Mouse (Mus musculus) spleen, adult 12 weeks (tissue): ENCODE data around the gene Tnfrsf4.

Experiments
- DNase-seq: peaks from one replicate; pipeline ENCODE4 v3.0.0; 2022; ENCODE audit warnings: low spot score

The Tnfrsf4 gene

DNA sequence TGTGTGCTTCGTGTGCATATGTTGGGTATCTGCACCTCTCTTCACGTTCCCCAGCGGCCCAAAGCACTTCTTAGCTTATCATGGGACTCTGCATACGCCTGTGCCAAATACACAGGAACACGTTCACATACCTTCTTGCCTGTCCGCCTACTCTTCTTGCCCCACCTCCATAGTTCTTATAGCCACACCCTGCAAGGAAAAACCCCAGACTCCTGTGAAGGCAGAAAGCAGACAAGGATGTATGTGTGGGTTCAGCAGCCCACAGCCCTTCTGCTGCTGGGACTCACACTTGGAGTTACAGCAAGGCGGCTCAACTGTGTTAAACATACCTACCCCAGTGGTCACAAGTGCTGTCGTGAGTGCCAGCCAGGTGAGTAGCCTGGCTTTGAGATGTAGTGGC, at the start of gene Tnfrsf4:
Gene Tnfrsf4, plus strand, starts transcription at position 207 of the 400 bp plus-strand sequence.
- DNase-seq, result no peak

DNA sequence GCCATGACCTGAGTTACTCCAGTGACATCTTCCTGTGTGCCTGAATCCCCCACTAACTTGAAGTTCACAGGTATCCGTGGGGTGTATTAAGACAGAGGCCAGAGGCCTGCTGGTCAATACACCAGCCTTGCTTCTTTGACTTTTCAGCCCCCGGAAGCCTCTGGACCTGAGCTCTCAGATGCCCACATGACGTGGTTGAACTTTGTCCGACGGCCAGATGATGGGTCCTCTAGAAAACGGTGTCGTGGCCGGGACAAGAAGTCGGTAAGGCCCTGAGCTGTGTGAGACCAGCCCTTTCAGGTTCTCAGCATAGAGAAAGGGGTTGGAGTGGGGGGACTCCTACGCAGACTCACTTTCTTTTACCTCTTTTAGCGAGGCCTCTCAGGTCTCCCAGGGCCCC, 49.2 kb upstream of the Tnfrsf4 start:
- DNase-seq, result no peak

DNA sequence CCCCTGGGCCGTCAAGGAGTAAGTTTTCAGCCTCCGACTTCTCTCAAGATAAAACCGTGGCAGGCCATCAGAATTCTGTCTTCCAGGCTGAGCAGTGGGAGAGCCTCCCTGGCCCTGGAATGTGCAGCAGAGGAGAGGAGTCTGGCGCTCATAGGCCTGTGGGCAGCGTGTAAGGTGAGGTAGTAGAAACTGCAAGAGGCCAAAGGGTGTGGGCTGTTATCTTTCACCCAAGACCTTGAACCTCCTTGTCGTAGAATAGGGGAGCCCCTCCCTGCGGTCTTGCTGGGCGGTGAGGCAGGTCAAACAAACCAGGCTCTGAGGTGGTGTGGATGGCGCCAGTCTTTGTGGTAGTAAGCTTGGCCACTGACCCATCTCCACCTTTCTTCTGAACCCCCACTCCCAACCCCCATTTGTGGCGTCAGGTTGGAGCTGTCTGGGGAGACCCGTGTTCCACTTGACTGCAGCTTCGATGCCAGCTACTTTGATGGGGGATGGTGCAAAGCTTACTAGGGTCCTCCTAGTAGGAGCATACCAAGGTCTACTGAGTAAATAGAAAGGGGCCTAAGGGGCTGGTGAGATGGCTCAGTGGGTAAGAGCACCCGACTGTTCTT, 44.5 kb upstream of the Tnfrsf4 start:
- DNase-seq, result no peak

DNA sequence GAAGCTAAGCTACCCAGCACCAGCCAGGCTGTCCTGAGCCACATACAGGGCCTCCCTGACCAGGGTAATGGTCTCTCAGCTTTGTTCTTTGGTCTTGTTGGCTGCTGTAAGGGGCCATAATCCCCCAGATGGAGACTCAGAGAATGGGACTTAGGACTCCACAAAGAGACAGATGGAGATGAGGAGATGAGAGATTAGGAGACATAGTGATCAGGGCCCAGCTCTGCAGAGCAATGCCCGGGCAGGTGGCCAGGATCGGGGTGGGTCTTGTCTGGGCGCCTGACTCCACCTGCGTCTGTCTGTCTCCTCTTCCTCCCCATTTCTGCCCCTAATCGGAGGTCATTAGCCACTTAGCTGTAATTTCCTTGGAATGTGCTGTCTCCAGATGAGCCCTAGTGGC, 43.4 kb upstream of the Tnfrsf4 start:
- DNase-seq, result no peak

DNA sequence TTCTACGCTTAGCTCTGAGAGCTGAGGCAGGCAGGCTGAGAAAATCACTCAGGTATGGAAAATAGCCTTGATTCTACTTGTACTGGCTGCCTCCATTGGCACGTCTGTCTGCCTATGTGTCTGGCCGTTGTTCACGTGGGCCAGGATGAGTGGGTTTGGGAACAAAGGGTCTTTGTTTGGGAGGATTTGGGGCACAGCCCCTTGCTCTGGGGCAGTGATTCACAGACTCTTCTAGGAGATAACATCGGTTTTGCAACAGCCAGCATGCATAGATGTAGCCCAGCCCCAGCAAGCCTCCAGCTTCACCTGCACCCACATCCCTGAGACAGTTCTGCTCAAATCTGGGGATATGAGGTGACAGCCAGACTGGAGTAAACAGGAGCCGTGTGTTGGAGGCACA, 41.0 kb upstream of the Tnfrsf4 start:
- DNase-seq, result no peak

DNA sequence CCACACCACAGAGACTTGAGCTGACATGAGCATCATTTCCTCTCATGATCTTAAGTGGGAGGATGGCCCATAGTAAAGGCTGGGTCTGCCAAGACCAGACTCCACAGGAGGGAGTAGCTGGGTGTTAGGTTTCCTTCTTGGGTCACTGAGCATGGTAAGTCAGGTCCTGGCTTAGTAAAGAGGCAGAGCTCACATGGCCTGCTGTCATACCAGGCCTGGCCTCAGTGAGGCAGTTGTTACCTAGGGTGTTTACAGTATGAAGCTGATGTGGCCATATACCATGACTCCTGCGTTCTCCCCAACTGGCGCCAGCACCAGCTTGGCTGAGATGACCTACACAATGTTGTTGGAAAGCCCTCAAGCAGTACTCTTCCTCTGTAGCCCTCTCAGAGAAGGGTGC, 40.4 kb upstream of the Tnfrsf4 start:
- DNase-seq, result no peak

DNA sequence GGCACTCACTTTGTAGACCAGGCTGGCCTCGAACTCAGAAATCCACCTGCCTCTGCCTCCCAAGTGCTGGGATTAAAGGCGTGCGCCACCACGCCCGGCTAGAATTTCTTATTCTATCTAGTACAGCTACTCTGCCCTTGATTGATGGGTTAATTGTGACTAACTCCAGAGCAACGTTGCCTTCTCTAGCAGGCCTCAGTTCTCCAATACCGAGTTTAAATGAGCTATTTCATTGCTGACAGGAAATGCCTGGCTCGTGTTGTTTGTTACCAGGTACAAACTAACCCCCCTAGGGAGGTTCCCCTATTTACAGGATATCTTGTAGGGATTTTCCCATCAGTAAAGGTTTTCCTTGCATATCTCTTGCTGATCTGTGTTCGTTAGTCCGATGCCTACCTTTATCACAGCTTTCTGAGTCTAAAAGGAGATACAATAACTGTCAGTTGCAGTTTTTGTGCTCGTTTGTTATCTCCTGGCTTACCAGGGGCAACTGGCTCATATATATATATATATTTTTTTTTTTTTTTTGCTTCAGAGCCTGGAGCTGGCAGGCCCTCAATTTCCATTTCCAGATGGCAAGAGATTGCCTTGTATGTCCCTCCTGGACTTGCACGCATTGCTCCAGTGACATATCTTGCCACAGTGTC, 32.1 kb upstream of the Tnfrsf4 start:
- DNase-seq, result no peak

DNA sequence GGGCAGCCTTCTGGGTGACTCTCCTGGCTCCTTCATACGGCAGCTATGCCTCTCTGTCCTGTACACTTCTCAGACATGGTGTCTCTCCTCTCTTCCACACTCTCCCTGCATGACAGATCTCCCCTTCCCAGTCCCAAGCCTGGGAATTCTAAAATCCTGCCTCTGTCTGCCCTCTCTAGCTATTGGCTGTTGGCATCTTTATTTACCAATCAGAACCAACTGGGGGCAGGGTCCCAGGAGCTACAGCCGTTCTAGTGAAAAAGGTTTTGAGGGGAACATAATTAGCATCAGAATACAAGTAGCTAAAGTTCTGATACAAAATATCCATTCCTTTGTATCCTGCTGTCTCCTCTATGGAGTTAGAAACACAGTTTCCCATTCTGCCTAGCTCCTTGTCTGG, 29.9 kb upstream of the Tnfrsf4 start:
- DNase-seq, result no peak

DNA sequence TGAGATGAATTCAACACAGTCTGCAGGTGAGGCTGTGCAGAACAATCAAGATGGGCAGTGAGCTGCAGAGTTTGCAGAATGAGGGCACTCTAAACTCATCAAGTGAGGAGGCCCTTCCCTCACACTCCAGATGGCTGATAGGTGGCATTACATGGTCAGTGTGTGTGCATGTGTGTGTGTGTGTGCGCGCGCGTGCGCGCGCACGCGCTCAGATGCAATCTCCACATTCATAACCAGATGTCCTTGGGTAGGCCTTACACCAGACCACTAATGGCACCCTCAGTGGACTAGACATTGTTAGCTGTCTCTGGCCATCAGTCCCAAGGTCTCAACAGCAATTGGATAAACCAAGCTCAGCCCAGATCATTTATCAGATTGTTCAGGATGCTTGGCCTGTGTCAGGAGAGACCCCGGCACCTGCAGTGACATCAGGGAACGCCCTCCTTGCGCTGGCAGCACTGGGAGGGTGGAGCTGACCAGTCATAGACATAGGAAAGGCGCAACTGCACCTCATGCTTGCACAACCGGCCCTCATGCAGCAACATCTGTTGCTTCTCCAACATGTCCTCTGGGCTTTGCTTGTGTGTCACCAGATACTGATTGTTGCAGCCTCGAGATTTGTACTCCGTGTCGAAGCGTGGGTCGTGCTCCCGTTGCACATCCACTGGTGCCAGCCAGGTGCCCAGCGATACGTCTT, 22.3 kb upstream of the Tnfrsf4 start:
- DNase-seq, result no peak

DNA sequence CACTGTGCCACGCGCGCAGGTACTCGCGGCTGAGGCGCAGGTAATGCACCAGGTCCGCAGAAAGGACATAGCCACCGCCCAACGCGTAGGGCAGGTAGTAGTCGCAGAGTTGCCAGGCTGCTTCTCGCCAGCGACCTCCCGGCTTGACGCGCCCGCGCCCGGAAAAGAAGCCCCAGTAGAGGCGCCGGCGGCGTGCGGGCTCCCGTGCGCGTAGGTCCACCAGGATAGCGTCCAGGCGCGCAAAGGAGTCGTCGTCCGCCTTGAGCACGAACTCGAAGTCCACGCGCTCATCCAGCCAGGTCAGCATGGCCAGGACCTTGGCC, 21.8 kb upstream of the Tnfrsf4 start:
- no peak for DNase-seq

DNA sequence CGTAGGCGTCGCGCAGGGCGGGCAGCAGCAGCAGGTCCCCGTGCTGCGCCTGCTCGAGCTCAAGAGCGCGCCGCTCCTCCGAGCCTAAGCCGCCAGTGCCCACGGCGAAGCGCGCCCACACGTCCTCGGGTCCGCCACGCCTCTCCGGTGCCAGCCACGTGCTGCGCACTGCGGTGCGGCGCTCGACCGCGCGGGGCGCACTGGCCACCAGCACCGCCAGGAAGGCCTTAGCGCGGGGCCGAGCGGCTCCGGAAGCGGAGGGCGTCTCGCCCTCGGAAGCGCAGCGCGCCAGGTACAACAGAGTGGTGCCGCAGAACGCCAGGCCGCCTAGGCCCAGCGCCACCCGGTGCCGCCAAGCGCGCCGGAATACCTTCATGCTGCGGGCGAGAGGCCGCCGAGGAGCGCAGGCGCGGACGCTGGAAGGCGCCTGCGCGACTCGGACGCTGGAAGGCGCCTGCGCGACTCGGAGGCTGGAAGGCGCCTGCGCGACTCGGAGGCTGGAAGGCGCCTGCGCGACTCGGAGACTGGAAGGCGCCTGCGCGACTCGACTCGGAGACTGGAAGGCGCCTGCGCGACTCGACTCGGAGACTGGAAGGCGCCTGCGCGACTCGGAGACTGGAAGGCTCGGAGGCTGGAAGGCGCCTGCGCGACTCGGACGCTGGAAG, 21.3 kb upstream of the Tnfrsf4 start, which contains the start of the genes B3galt6 and Sdf4:
Gene B3galt6, minus strand, starts transcription at position 409 of the 665 bp plus-strand sequence.
Gene Sdf4, plus strand, starts transcription at position 632 of the 665 bp plus-strand sequence.
- peak; percentile 87 for DNase-seq

DNA sequence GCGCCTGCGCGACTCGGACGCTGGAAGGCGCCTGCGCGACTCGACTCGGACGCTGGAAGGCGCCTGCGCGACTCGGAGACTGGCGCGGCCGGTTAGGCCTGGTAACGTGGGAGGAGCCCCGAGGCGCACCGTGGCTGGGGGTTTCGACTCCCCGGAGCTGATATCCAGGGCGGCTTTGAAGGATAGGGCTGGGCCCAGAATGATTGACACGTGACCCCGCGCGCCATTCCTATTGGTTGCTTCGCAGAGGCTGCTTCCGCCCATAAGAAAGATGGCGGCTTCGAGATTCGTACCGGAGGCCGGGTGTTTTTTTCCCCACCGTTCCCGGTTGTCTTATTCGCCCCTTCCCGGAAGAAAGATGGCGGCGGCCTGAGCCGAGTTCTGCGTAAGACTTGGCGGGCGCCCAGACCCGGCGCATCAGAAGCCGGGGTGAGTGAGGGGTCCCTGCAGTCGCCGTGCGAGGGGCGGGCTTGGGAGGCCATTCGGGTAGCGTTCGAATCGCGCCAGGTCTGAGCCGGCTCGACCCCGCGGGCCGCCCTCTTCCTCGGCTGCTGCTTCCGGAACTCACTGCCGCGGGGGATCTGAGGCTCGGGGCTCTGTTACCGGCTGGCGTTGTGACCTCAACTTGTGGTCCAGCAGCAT, 20.6 kb upstream of the Tnfrsf4 start:
- DNase-seq, result peak; percentile 98

DNA sequence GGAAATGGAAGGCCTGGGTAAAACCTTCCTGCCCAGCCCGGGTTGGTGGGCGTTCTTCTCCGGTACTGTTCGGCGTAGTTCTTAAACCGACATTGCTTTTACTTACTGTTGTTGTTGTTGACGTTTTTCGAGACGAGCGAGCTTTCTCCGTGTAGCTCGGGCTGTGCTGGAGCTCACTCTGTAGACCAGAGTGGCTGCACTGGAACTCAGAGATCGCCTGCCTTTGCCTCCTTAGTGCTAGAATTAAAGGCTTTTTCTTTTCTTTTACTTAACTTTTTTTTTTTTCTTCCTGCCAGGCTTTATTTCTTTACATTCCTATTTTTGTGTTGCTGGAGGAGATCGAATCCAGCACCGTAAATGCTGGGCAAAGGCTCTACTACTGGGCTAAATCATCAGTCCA, 20.0 kb upstream of the Tnfrsf4 start:
- DNase-seq, result no peak

DNA sequence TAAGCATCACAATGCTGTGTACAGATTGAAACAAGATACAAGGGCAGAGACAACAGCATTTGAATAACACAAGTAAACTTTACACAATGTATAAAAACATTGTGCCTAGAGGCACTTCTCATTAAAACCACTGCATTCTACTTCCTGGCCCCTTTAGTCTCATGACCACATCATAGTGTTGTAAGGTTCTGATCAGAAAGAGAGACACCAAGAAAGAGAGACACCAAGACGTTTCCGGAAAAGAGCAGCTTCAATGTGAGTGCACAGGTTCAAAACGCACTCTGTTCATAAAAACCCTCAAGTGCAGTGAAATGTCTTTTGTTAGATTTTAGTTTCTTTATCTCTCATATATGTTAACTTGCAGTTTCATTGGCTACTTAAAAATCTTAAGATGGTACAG, 9.5 kb upstream of the Tnfrsf4 start:
- no peak for DNase-seq

DNA sequence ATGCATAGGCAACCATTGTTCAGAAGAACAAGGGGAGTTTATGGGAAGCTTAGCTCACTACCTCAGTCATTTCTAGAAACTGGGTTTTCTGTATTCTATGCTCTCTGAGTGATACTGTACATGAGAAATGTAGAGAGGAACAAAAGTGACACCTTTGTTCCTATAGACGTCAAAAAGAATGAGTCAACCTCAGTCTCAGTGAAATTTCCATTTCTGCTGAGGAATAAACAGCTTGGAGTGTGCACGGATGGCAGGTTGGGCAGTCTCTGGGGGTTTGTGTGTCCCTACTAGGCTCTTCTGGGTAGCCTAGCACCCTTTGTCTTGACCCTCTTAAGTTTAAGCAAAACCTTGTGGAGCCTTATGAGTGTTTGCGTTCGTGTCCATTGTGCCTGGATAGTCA, 5.3 kb upstream of the Tnfrsf4 start:
- no peak for DNase-seq

DNA sequence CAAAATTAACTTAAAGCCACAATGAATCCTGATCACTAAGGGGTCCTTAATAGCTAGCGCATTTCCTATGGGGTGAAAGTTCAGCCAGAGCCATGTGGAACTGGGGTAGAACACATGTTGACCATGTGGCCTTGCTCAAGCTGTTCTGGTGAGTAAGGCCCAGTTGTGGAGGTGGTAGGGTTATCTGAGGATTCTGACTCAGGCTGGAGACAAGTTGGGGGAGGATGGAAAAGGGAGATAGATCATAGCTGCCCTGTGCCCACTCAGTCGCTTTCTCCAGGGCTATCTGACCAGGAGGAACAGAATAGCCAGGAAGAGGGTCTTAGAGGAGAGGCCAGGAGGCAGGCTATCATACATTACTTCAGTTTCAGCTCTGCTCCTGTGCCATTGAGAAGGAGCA, 793 bp downstream of the Tnfrsf4 start:
- no peak for DNase-seq

DNA sequence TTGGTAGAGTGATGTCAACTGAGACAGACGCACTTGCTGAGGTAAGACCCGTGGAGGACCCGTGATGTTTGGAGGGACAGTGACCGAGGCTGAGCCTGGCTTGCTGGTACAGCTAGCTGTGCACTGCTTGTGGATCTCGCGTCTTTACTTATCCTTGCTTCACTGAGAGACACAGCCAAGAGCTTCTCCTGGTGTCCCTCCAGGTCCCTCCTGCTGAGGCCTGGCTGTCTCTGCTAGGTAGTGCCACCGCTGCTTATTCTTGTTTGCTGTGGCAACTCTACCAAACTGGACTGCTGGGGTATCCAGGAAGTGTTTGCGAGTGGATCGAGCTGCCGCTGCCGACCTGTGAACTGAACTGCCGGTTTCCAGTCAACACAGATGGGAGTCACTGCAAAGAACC, 6.1 kb downstream of the Tnfrsf4 start:
- DNase-seq, result no peak

DNA sequence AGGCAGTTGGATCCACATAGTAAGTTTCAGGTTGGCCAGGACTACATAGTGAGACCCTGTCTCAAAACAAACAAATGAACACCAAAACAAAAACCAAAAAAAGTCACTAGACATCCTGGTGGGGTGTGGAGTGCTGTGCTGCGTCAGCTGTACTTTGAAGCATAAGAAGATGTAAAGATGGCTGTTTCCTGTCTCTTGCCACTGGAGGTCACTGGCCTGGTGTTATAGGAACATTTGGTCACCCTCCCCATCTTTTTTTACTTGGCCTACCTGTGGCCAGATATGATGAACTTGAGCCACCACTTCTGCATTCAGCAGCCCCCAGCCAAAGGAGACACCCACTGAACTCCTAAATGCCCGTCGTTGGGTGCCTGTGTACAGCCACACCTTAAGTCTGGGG, 7.7 kb downstream of the Tnfrsf4 start:
- no peak for DNase-seq

DNA sequence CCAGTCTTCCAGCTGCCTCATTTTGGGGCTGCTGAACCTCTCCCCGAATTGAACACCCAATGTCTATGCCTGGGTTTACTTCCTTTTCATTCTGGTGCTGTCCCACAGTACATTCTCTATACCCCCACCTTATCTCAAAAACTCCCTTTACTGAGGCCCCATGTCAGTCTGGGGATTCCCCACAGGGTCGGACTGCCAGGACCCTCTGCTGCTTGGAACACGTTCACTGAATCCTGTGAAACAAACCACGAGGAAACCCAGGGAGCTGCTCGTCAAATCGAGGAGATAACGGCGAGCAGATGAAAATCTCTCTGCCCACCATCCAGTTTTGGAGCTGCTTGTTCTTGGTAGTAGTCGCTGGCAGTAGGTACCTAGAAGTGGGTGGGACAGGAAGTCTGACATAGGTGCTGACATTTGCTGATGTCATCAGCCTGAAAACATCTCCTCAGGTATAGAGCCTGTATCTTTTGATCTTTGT, 8.3 kb downstream of the Tnfrsf4 start:
- no peak for DNase-seq

DNA sequence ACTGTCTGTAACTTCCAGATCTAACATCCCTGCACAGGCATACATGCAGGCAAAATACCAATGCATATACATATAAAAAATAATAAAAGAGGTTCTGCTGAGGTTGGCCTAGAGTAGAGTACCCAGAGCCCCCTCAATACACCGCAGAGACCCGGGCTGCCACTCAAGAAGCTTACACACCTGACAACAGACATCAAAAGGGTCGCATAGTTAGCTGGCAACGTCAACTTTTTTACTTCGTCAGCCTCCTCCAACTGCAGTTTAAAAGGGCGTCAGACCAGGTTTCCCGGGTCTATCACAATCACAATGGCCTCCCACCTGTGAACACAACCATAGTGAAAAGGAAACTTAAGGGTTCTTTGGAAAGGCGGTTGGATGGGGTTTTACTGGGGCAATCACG, 9.9 kb downstream of the Tnfrsf4 start:
- DNase-seq, result no peak

DNA sequence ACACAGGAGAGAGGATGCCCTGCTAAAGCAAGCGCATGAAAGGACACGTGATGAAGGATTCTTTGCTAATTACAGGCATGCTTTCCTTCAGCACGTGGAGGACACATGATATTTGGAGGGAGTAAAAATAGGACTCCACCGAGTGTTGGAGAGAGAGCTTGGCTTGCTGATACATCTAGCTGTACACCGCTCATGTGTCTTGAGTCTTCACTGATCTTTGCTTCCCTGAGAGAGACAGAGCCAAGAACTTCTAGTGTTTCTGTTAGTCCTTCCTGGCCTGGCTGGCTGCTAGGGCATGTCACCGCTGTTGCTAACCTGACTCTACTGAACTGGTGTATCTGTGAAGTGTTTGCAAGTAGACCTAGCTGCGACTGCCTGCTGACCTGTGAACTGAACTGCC, 10.5 kb downstream of the Tnfrsf4 start:
- no peak for DNase-seq

DNA sequence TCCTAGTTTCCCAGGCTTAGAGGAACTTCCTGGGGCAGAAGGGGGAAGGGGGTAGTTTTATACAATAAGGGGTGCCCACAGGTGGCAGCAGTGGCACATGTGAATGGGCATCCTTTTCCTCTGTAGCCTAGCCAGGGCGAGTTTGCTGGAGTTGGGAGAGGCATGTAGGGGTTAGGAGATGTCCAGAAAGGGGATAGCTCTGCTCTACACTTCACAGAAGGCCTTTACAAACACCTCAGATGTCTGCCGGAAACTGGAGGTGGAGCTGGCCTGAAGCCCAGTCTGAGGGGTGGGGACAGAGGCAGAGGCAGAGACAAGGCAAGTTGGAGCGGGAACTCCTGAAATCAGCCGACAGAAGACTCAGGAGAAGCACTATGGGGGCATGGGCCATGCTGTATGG, 12.4 kb downstream of the Tnfrsf4 start, which contains the start of gene Tnfrsf18:
Gene Tnfrsf18, plus strand, starts transcription at position 152 of the 400 bp plus-strand sequence.
- peak; percentile 16 for DNase-seq
